Mouse (Mus musculus) liver, embryonic 13.5 days (tissue): ENCODE results near the gene Ccn2. TPM values are rescaled to one million over a fixed set of nuclear protein-coding genes. Genes with fewer than 3 reads are reported as not detected.

ENCODE experiments used
- ATAC-seq: fragments of 200-750 bp; cut with Nextera tagmentation; 2 replicates; pipeline ENCODE4 v1.8.0; 2017; ENCODE audit warnings: low read depth, mild to moderate bottlenecking, moderate number of reproducible peaks, moderate library complexity
- DNase-seq: peaks from one replicate; pipeline ENCODE4 v3.0.0; 2022
- H3K27ac ChIP-seq: fragments of 300-500 bp; sonication (generic); 2 replicates; pipeline ENCODE4 v1.5.1; 2015; ENCODE audit warnings: moderate library complexity, mild to moderate bottlenecking, inconsistent platforms
- H3K27me3 ChIP-seq: fragments of 300-500 bp; sonication (generic); 2 replicates; pipeline ENCODE4 v1.6.1; 2015; ENCODE audit warnings: mild to moderate bottlenecking, inconsistent platforms
- H3K36me3 ChIP-seq: fragments of 300-500 bp; sonication (generic); 2 replicates; pipeline ENCODE4 v1.6.1; 2015; ENCODE audit warnings: mild to moderate bottlenecking, inconsistent platforms
- H3K4me1 ChIP-seq: fragments of 300-500 bp; sonication (generic); replicated peaks from 2 replicates; pipeline ENCODE4 v1.6.1; 2015; ENCODE audit warnings: inconsistent platforms
- H3K4me2 ChIP-seq: fragments of 300-500 bp; sonication (generic); 2 replicates; pipeline ENCODE4 v1.6.1; 2015; ENCODE audit warnings: inconsistent platforms, mild to moderate bottlenecking, moderate library complexity
- H3K4me3 ChIP-seq: fragments of 300-500 bp; sonication (generic); replicated peaks from 2 replicates; pipeline ENCODE4 v1.5.1; 2015; ENCODE audit warnings: mild to moderate bottlenecking, inconsistent platforms
- H3K9ac ChIP-seq: fragments of 300-500 bp; sonication (generic); 2 replicates; pipeline ENCODE4 v1.6.1; 2015; ENCODE audit warnings: mild to moderate bottlenecking, inconsistent platforms
- H3K9me3 ChIP-seq: fragments of 300-500 bp; sonication (generic); replicated peaks from 2 replicates; pipeline ENCODE4 v1.6.1; 2016; ENCODE audit warnings: inconsistent platforms
- WGBS: fragments of 180-500 bp; shearing (Covaris S2); methylation state at CpG from one replicate; pipeline ENCODE4 v1.1.7; 2015; ENCODE audit not compliant: insufficient replicate concordance; 5-methylcytosine and 5-hydroxymethylcytosine counted together
- polyA plus RNA-seq: library from polyadenylated mRNA; unstranded; fragments of >200 nt; fragmentation: Nextera tagmentation; extraction: Ambion mirVana; gene quantifications from 2 replicates; pipeline ENCODE4 v1.2.1, GENCODE M21; 2015

Ccn2 gene
- polyA plus RNA-seq, 1 experiment from 2014 or later, result 0.58 TPM

DNA sequence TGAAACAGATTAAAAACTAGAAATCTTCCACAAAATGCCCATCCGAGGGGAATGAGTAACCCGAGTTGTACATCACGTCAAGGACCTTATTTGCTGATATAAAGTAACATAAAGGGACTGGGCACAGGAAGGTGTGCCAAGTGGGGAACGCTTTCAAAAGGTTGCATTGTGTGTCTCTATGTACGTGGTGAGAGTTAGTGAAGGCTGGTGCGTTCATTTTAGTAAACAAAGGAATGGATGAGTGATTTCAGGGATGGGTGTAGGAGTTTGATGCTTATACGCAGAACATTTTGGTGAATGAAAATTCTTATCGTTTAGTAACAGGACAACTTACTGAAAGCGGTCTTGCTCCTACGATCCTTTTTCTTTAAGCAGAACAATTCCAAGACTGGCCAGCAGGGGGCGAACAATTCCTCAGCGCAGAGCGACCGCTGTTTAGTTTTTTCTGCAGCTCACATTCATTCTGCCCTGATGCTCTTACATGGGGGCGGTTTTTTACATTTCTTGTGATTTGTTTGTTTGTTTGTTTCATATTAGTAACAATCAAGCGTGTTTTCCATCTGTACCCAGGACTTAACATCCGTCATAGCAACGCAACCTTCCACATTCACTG is 35.3 kb downstream of the Ccn2 start:
- H3K27me3 ChIP-seq, result no peaks in the 10 kb centered on the region
- H3K4me2 ChIP-seq, result no peak overlapping the region
- no peak overlapping the region for H3K9ac ChIP-seq
- peaks cover 21% of the 10 kb centered on the region for H3K4me1 ChIP-seq
- no peak overlapping the region for H3K27ac ChIP-seq
- 22% methylated on average over 18 of the region's 18 CpGs for WGBS
- DNase-seq (peak; percentile 43), ATAC-seq (no peak)
- H3K9me3 ChIP-seq, result no peaks in the 10 kb centered on the region
- H3K36me3 ChIP-seq, result no peaks in the 10 kb centered on the region
- H3K4me3 ChIP-seq, result no peak overlapping the region

DNA sequence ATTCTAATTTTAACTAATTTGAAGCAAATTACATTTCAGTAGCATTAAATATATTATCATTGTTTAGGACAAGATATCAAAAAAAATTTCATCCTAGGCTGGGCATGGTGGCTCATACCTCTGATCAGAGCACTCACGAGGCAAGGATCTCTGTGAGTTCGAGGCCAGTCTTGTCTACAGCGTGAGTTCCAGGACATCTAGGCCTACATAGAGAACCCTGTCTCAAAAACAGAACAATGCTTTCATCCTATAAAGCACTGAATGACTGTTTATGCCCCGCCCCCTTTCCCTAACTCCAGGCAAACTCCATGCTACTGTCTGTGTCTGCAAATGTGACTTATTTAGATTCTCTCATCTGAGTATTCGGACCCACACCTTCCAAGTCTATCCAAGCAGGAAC is 35.9 kb downstream of the Ccn2 start:
- no peak for ATAC-seq
- H3K4me3 ChIP-seq, result no peak overlapping the region
- H3K9ac ChIP-seq, result no peak overlapping the region
- DNase-seq, result no peak
- no peaks in the 10 kb centered on the region for H3K9me3 ChIP-seq
- H3K4me1 ChIP-seq, result peaks cover 26% of the 10 kb centered on the region
- no peak overlapping the region for H3K4me2 ChIP-seq
- no peaks in the 10 kb centered on the region for H3K36me3 ChIP-seq
- 73% methylated on average over 5 of the region's 5 CpGs for WGBS
- H3K27ac ChIP-seq, result no peak overlapping the region
- H3K27me3 ChIP-seq, result no peaks in the 10 kb centered on the region

DNA sequence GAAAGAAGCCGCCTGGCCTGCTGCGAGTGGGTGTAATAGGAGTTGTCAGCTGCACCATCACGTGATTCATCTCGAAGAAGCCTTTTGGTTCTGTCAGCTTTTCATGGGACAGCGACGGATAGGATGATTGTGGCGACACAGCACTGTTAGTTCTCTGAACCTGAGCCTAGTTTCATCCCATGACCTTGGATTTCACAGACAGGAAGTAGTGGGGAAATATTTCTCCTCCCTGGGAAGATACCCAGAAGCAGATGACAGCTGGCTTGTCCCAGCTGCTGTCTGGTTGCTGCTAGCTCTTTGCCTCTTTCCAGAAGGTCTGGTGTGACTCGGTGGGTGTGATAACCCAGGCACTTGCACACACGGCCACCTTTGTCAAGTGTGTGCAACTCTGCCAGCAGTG is 39.0 kb downstream of the Ccn2 start:
- Histone ChIP-seq H3K4me1 (peaks cover 34% of the 10 kb centered on the region), H3K27me3 (no peaks in the 10 kb centered on the region), H3K9ac (no peak overlapping the region), H3K4me3 (no peak overlapping the region), H3K36me3 (no peaks in the 10 kb centered on the region), H3K27ac (no peak overlapping the region), H3K9me3 (no peaks in the 10 kb centered on the region), H3K4me2 (no peak overlapping the region)
- no peak for DNase-seq
- WGBS, result 55% methylated on average over 9 of the region's 9 CpGs
- no peak for ATAC-seq

DNA sequence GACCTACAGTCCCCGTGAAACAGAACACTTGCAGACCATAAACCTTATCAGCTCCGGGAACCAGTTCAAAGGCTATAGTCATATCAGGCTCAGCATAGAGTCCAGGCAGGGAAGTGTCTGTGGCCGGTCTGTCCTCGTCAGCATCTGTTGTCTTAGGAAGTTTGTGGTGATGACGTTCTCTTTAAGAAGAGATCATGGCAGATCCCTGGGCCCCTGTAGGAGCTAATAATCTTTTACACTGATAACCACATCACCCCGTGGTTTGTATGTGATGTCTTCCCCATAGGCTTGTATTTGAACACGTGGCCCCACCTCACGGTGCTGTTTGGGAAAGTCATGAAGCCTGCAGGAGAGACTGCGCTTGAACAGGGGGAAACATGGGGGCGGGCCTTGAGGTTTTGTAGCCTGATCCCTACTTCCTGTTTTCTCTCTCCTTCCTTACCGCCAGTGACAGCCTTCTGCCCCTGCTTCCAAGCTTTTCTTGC is 40.1 kb downstream of the Ccn2 start:
- H3K27me3 ChIP-seq, result no peaks in the 10 kb centered on the region
- H3K4me3 ChIP-seq, result no peak overlapping the region
- DNase-seq (peak; percentile 23), ATAC-seq (peak; percentile 55)
- peak overlapping the region; percentile 27 for H3K4me2 ChIP-seq
- no peaks in the 10 kb centered on the region for H3K9me3 ChIP-seq
- no peak overlapping the region for H3K9ac ChIP-seq
- 8% methylated on average over 11 of the region's 11 CpGs for WGBS
- H3K27ac ChIP-seq, result peak overlapping the region; percentile 25; the same call in 1 of the 2 replicates
- H3K36me3 ChIP-seq, result no peaks in the 10 kb centered on the region
- peaks cover 30% of the 10 kb centered on the region for H3K4me1 ChIP-seq

DNA sequence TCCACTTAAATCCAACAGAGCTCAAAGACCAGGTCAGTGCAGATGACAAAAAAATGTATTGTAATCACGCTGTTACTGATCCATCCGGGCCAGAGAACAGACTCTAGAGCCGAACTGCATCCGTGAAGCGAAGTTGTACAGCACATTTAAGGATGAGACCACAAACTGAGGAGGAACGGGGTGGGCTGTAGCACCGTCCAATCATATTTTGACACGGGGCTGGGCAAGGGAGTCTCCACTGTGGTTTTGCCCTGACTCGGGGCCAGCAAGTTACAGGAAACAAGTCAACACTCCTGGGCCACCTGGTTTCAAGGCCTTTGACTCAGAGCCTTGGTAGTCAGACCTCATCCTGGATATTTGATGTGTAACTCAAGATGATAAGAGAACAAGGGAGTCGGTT is 40.6 kb downstream of the Ccn2 start:
- no peaks in the 10 kb centered on the region for H3K9me3 ChIP-seq
- H3K36me3 ChIP-seq, result no peaks in the 10 kb centered on the region
- WGBS, result 30% methylated on average over 10 of the region's 10 CpGs
- H3K4me3 ChIP-seq, result no peak overlapping the region
- peak overlapping the region; percentile 25; the same call in 1 of the 2 replicates for H3K27ac ChIP-seq
- no peaks in the 10 kb centered on the region for H3K27me3 ChIP-seq
- no peak overlapping the region for H3K9ac ChIP-seq
- H3K4me2 ChIP-seq, result peak overlapping the region; percentile 27
- H3K4me1 ChIP-seq, result peaks cover 30% of the 10 kb centered on the region
- ATAC-seq (no peak), DNase-seq (no peak)

DNA sequence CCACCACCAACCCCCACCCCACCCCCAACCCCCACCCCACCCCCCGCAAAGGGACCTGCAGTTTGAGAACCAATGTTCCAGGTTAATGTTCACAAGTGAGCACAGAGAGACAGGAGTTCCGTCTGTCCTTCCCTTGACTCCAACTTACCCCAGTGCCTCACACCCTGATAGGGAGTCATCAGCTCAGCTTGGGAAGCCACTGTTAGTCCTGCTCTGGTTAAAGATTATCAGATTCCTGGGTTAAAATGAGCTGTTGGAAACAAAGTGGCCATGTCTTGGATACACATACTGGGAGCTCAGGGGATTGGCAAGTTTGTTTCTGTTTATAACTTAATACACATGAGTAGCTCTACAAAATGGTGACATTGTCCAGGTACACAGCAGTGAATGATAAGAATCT is 41.7 kb downstream of the Ccn2 start:
- WGBS, result 53% methylated on average over 2 of the region's 2 CpGs
- no peak overlapping the region for H3K27ac ChIP-seq
- no peaks in the 10 kb centered on the region for H3K27me3 ChIP-seq
- DNase-seq, result no peak
- H3K36me3 ChIP-seq, result no peaks in the 10 kb centered on the region
- no peak overlapping the region for H3K4me2 ChIP-seq
- H3K9me3 ChIP-seq, result no peaks in the 10 kb centered on the region
- ATAC-seq, result no peak
- no peak overlapping the region for H3K9ac ChIP-seq
- peaks cover 30% of the 10 kb centered on the region for H3K4me1 ChIP-seq
- H3K4me3 ChIP-seq, result no peak overlapping the region

DNA sequence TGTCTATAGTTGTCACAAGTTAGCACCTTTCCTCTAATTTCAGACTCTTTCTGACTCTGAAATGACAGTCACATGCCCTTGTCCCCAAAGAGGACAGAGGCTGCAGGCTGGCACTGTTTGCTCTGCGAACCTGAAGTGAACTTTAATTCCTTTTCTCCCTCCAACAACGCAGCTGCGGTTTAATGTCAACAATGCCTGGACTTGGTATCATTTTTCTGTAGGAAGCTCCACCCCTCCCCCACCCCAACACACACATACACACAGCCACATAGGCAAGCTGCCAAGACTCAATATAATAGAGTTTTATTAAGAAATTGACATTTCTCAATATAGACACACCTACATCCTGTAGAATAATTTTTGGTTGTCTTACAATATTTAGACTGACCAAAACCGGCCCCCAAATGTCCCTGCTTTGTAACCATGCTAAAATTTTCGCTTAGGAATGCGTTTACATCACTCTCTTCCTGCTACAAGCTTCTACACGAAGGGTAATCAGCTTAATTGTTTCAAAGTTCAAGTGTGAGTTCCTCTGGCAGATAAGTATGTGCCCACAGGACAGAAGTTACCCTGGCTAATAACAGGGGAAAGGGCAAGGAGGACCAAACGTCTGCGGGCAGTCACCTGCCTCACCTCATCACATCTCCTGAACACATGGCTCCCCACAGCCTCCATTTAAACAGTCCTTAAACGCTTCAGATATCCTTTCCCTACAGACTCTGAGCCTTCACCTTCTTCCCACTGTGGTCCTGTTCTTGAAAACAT is 43.2 kb downstream of the Ccn2 start:
- Histone ChIP-seq H3K4me1 (peaks cover 30% of the 10 kb centered on the region), H3K4me3 (no peak overlapping the region), H3K4me2 (no peak overlapping the region), H3K9ac (no peak overlapping the region), H3K27ac (no peak overlapping the region), H3K27me3 (no peaks in the 10 kb centered on the region), H3K9me3 (no peaks in the 10 kb centered on the region), H3K36me3 (no peaks in the 10 kb centered on the region)
- ATAC-seq (0 out of 2 replicates have a peak, but pooled peaks have one; percentile 6), DNase-seq (no peak)
- WGBS, result 43% methylated on average over 10 of the region's 10 CpGs

DNA sequence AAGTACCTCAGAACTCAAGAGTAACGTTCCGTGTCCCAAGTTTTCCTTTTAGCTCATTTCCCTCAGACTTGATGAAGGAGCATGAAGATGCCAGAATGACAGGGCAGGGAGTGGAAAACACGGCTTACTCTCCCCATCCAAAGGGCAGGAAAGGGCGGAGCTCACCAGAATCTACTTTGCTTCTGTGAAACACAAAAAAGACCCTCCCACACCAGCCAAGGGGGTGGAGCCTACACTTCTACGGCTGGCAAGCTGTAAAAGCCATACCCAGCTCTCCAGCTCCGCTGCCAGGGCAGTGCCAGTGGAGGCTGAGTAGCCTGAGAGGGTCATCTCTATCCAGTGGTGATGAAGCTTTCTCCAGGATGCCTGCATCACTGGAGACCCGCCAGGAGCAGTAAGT is 44.4 kb downstream of the Ccn2 start:
- no peak for DNase-seq
- H3K4me3 ChIP-seq, result no peak overlapping the region
- no peaks in the 10 kb centered on the region for H3K36me3 ChIP-seq
- H3K4me1 ChIP-seq, result peaks cover 27% of the 10 kb centered on the region
- no peak overlapping the region for H3K9ac ChIP-seq
- ATAC-seq, result no peak
- no peak overlapping the region for H3K4me2 ChIP-seq
- no peaks in the 10 kb centered on the region for H3K27me3 ChIP-seq
- H3K27ac ChIP-seq, result no peak overlapping the region
- WGBS, result 55% methylated on average over 7 of the region's 7 CpGs
- H3K9me3 ChIP-seq, result no peaks in the 10 kb centered on the region

DNA sequence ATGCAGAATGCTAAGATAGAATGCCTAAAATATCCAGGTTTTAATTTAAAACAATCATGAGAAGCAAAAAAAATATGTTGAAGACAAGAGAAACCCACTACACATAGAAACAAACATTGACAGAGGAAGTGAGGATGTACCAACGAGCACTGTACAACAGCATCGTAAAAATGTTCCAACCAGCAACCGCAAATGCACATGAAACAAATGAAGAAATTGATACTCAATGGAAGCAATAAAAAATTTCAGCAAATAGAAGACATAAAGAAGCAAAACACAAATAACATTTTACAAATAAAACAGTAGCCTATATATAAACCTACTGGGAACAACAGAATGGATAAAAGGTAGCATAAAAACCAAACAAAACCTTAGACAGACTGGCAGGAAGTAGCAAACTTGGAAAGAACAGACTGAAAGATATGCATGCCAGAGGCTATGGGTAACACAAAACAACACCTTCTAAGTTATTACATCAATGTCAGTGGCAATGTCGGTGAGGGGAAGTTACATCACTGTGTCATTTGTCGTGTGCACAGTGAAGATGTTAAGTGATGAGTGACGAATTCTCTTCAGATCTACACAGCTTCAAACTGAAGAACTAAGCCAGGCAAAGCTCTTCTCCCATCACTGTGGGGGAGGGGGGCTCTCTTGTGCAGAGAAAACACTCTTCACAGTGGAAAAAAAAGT is 45.1 kb downstream of the Ccn2 start:
- 59% methylated on average over 6 of the region's 6 CpGs for WGBS
- Histone ChIP-seq H3K27me3 (no peaks in the 10 kb centered on the region), H3K4me3 (no peak overlapping the region), H3K4me1 (peaks cover 20% of the 10 kb centered on the region), H3K9me3 (no peaks in the 10 kb centered on the region), H3K36me3 (no peaks in the 10 kb centered on the region), H3K9ac (no peak overlapping the region), H3K4me2 (no peak overlapping the region), H3K27ac (no peak overlapping the region)
- ATAC-seq, result no peak
- no peak for DNase-seq

DNA sequence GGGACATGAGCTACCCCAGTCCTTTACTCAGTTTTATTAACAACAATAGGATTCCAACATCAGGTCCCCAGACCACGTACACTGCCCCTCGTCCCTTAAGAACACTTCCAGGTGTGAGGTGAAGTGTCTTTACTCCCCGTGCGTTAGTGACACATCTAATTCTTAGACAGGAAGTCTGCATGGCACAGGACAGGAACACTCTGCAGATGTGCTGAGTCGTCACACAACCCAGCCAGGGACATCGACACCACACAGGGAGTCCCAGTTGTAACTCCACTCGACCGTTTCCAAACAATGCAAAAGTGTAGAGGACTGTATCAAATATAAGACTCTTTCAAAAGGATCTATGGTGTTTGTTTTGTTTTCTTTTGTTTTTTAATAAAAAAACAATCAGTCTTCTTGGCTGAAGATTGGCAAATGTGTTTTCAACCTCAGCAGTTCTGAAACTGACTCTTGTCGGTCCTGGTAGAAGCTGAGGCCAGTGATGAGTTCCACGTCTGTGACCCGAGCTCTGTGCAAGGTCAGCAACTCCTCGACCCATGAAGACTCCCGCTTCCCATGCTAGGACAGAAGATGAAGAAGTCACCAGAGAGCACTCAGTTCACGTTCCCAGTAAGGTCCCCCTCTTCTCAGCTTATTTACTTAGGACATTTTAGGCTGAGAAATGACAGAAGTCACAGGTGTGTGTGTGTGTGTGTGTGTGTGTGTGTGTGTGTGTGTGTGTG is 46.3 kb downstream of the Ccn2 start:
- Histone ChIP-seq H3K4me3 (no peak overlapping the region), H3K4me2 (no peak overlapping the region), H3K27ac (no peak overlapping the region), H3K9me3 (no peaks in the 10 kb centered on the region), H3K36me3 (no peaks in the 10 kb centered on the region), H3K9ac (no peak overlapping the region), H3K27me3 (no peaks in the 10 kb centered on the region), H3K4me1 (peaks cover 12% of the 10 kb centered on the region; the same call in 1 of the 2 replicates)
- no peak for ATAC-seq
- 49% methylated on average over 14 of the region's 14 CpGs for WGBS
- no peak for DNase-seq
